Mouse (Mus musculus): ENCODE measurements around the gene Ltbp4. TPM values are rescaled to one million over a fixed set of nuclear protein-coding genes. Genes with fewer than 3 reads are reported as not detected.
A peak's percentile ranks its signal among the peaks of the same experiment; 100 is the strongest.

Gene Ltbp4
- total RNA-seq, 2 experiments from 2014 or later = 42.2 to 46.6 TPM

GRCm38 (mm10) chr7:27356861-27357594, 19.5 kb upstream of the Ltbp4 start, which contains the start of gene Gm20479:
Gm20479 (minus strand) TSS chr7:27357419.
- DNase-seq (ENCODE audit: low spot score in 2 of 2) = no peak

DNA sequence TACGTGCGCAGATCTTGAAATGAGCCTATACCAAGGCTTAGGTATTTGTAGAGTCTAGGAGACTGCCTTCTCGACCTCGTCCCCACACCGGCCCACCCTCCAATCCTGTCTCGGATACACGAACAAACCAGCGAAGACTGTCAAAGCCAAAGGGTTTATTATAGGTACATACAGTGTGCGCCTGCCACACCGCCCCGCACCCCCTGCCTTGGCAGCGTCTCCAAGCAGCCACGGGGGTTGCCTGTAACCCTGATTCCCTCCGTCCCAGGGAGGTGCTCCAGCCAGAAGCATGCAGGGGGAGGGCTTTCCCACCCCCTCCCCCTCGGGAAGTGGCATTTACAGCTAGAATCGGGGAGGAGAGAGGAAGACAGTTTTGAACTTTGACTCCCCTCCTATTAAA, 18.8 kb upstream of the Ltbp4 start:
- DNase-seq (ENCODE audit: low spot score in 2 of 2) = no peak

DNA sequence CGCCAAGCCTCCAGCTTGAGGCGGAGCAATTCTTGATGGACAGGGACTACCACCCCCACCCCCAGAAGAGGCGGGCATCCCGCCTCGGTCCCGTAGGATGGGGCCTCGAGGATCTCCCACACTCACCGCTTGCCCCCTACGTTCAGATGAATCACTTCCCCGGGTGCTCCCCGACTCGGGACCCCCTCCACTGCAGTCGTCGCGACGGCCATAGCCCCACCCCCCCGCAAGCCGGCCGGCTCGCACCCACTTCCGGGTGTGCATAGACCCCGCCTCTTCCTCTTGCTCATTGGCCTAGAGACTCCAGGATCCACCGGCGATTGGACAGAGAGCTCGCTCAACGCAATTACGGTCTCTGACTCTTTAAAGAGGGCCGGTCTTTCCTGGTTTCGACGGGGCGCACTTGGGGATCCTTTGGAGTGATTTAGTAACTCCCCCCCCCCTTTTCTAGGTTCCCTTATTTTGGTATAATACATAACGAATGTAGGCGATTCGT, 18.3 kb upstream of the Ltbp4 start, which contains the start of gene Shkbp1:
TSS of gene Shkbp1 (minus strand) at position 275 of the 496 bp plus-strand sequence.
- peak; percentile 76 to 87 for DNase-seq (ENCODE audit: low spot score in 2 of 2)

GRCm38 (mm10) chr7:27355261-27355660, 17.8 kb upstream of the Ltbp4 start:
- DNase-seq (ENCODE audit: low spot score in 2 of 2) = no peak

GRCm38 (mm10) chr7:27354783-27355182, 17.3 kb upstream of the Ltbp4 start:
- no peak for DNase-seq (ENCODE audit: low spot score in 2 of 2)

- DNase-seq (ENCODE audit: low spot score in 2 of 2) = no peak
Measured at GRCm38 (mm10) chr7:27354144-27354543, 16.7 kb upstream of the Ltbp4 start.

DNA sequence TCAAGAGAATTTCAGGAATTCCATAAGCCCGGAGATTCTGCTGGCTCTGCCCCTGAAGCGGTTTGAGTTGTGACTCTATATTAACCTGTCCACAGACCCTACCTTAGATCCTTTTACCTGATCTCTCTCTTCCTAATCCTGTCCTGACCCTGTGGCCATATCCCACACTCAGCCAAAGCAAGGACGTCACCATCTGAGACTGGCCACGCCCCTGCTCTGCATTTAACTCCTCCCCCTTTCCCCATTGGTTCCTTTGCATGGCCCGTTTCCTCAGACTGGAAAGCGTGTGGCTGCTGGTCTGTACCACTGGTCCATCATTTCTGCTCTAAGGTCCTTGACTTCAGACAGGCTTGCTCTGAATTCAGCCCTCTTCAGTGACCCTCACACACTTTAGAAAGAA, 8.0 kb upstream of the Ltbp4 start:
- DNase-seq (ENCODE audit: low spot score in 2 of 2) = no peak

DNA sequence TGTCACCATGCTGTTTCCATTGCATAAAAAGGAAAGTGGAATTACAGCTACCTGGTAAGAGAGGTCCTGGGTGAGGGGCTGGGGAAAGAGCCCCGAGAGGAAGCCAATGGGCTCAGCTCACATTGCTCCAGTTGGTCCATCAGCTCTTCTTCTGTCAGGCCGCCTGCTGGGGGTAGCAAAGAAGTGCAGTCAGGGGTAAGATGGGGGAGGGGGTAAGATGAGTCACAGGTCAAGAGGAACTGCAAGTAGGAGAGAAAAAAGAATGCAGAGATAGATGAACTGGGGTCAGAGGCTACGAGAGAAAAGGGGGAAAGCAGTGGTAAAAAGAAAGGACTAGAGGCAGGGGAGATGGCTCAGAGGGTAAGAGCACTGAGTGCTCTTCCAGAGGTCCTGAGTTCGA, 5.1 kb upstream of the Ltbp4 start:
- no peak for DNase-seq (ENCODE audit: low spot score in 2 of 2)

GRCm38 (mm10) chr7:27339519-27339918, 2.0 kb upstream of the Ltbp4 start:
- DNase-seq (ENCODE audit: low spot score in 2 of 2) = peak; percentile 62 to 71

- peak in 1 of 2 experiments; percentile 55 for DNase-seq (ENCODE audit: low spot score in 2 of 2)
Measured at GRCm38 (mm10) chr7:27339114-27339513, 1.6 kb upstream of the Ltbp4 start.

DNA sequence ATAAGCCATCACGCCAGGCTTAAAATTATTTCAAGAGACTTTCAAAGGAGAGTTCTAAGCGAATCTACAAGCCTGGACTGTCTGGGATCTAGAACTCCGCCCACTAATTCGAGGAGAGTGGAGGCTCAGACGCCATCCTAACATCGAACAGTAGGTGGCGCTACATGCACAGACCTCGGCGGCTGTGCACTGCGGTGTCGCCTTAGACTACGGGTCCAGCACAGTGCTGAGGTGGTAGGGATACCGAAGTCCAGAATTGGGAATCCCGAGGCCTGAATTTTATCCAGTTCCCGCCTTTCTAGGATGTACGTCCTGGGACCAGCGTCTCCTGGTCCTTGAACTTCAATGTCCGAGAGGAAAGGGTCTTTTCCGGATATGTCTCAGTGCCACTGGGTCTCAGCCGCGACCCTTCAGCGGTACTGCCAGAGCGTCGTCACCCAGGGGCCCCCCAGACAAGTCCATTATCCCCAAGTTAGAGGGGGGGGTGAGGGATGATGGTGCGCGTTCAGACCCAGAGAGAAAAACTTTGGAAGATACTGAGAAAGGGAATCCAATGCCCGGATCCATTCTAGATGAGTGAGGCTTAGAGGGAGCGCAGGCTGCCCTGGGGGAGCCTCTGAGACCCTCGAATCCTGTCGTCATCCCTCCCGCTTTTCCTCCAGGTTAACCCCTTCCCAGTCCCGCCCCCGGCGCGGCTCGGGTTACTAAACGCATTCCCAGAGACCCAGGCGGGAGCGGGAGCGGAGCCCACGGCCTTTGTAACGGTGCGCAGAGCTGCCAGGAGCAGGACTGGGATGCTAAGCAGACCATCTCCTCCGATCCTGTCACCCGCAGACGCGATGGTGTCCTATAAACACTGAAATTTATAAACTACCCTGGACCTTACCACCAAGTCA, 1.3 kb downstream of the Ltbp4 start:
- DNase-seq (ENCODE audit: low spot score in 2 of 2) = peak; percentile 93 to 97

DNA sequence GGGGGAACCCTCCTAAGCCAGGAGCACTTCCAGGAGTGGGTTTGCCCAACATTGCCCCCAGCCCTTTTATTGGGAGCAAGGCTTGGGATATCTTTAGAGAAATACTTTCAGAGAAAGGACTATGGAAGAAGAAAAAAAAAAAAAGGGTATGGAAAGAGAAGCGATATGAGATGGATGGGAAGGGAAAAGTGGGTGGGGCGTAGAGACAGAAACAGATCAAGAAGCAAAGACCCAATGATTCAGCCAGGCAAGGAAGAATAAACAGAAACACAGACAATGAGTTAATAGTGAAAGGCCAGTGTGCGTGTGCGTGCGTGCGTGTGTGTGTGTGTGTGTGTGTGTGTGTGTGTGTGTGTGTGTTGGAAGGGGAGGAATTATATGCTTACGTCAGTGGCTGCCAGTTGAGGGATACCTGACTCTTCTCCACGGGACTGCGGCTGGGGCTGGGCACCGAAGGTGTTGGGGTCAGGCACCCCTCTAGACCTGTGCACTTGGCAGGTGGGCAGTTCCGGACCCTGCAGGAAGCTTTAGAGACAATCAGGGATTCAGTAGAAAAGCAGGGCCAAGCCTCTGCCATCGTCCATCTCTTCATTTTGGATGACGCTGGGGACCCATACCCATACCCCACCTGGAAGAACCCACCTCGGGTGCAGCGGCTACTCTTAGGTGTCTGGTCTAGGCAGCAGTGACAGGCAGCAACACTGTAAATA, 2.3 kb downstream of the Ltbp4 start:
- DNase-seq (ENCODE audit: low spot score in 2 of 2) = no peak

DNA sequence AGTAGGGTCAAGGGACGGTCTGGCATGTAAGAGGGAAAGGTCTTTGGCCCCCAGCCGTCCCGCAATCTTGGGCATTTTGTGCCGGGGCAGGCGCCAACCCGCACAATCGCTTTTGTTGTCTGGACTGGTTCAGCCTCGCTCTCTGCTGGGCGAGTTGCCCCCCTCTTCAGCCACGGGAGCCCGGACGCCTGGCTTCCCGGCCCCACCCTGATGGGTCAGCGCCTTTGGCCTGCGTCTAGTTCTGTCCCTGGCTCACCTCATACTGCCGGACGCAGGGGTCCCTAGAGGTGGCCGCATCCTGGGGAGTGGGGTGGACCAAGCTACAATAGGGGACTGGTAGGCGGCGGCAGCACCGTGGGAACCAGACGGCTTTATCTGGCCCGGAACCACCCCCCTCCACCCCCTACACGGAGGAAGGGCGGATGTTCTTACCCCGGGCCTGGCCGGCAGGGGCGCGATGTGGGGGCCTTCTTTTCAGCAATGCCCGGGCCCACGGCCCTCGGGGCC, 3.0 kb downstream of the Ltbp4 start:
- no peak for DNase-seq (ENCODE audit: low spot score in 2 of 2)

GRCm38 (mm10) chr7:27333316-27333941, 4.1 kb downstream of the Ltbp4 start:
- no peak for DNase-seq (ENCODE audit: low spot score in 2 of 2)

DNA sequence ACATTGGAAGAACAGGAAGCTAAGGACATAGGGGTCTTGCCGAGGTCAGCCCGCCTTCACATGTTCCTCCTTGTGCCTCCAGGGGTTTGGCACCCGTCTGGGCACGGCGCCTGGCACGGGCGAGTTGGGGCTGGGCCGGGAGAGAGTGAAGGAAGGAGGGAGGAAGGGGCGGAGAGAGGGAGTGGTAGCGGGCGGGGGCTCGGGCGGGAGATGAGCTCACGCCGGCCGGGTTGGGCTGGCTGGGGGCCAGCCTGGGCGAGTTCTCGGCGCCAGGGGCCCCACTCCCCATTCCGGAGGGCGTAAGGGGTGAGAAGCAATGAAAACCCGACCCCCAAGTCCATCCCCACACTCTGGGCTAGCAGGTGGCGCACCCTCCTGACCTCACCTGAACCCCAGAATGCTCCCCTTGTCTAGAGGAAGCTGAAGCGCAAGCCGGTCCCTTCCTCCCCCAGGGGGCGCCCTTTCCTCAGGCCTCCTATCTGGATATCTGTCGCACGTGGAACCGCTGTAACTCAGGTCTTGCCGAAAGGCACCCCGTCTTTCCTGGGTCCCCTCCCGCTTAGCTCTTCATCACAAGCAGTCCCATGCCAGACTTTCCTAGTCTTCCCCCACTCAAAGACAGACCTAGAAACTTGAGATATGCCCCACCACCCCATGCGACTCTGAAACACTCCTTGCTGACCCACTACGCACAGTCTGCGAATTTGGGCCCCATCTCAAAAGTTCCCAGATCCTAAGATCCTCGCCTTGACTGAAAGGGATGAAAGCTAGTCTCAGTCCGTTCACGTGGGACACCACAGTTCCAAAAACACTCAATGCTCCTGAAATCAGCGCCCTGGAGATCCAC, 4.9 kb downstream of the Ltbp4 start:
- peak; percentile 76 to 83 for DNase-seq (ENCODE audit: low spot score in 2 of 2)

DNA sequence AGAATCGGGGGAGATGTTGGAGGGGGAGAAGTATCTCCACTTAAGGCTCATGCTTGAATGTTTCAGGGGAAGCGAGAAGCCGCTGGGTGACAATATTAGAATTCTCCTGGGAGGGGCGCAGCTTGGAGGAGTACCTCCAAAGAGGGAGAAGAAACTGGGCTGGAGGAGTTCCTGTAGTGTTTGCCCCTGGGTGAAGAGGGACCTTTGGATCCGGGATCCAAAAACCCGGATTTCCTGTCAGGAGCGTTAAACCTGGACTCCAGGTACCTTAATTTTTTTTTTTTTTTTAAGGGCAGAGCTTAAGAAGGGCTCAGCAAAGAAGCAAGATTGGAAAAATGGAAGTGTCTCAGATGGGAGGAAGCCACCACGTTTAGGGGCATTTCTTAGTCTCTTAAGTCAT, 5.6 kb downstream of the Ltbp4 start:
- DNase-seq (ENCODE audit: low spot score in 2 of 2) = no peak

- peak in 1 of 2 experiments; percentile 47 for DNase-seq (ENCODE audit: low spot score in 2 of 2)
Measured at GRCm38 (mm10) chr7:27331541-27331851, 6.0 kb downstream of the Ltbp4 start.

DNA sequence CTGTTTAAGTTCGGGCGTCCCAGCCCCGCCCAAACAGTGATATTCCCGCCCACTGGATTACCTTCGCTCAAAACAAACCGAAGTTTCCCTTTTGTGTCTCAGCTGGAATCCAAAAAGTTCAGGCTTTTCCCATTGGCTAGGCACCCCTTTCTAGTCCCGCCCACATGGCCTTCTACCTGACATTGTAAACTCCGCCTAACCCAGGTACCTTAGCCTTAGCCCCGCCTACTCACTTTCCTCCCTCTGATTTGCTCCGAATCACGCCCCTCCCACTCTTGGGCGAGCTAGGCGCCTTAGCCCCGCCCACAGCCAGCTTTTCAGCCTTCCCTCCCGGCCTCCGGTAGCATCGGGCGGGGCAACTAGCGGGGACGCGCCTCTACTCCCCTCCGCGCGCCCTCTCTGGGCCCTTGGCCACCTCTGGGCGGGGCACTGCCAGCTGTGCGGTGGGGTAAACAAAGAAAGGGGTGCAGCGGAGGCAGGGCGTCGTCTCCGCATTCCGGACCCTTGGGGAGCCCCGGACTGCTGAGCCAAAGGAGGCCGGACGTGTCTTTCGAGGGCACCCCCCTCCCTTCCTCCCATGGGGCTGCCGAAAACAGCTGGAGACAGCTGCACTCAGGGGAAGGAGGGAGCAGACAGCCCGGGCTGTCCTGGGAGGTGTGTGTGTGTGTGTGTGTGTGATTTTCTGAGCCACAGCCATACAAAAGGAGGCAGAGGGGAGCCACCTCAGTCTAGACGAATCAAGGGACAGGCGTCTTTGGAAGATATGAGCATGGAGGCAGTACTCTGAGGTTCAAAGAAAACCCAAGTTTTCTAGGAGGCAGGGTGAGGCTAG, 6.6 kb downstream of the Ltbp4 start:
- DNase-seq (ENCODE audit: low spot score in 2 of 2) = peak in 1 of 2 experiments; percentile 55

- no peak for DNase-seq (ENCODE audit: low spot score in 2 of 2)
Measured at GRCm38 (mm10) chr7:27329981-27330380, 7.5 kb downstream of the Ltbp4 start.

Data from left cerebral cortex, adult 18-20 months (tissue).